Mouse (Mus musculus) CH12F3 (cell line): Measurements from ENCODE around the gene Atf6.

ENCODE experiments used
- in situ Hi-C: fragments of 300-500 bp; cut with MboI; formaldehyde crosslinking; loops from 2 replicates; pipeline ENCODE4 v1.14.3; 2020; ENCODE audit warnings: low sequenced_read_pairs

Gene Atf6

GRCm38 (mm10) chr1:170709481-170709880, 158.1 kb downstream of the Atf6 start:
- in situ Hi-C loops, result no loop called here

GRCm38 (mm10) chr1:170709034-170709433, 158.5 kb downstream of the Atf6 start:
- in situ Hi-C loops, result no loop called here

- in situ Hi-C loops, result no loop called here
Measured at GRCm38 (mm10) chr1:170706046-170706445, 161.5 kb downstream of the Atf6 start.

GRCm38 (mm10) chr1:170704911-170705594, 162.5 kb downstream of the Atf6 start:
- in situ Hi-C loops, result no loop called here

GRCm38 (mm10) chr1:170704103-170704502, 163.5 kb downstream of the Atf6 start:
- in situ Hi-C loops, result no loop called here

GRCm38 (mm10) chr1:170702958-170703357, 164.6 kb downstream of the Atf6 start:
- in situ Hi-C loops, result no loop called here

GRCm38 (mm10) chr1:170702263-170702662, 165.3 kb downstream of the Atf6 start:
- in situ Hi-C loops, result no loop called here

GRCm38 (mm10) chr1:170701582-170701981, 166.0 kb downstream of the Atf6 start:
- in situ Hi-C loops, result no loop called here

GRCm38 (mm10) chr1:170701178-170701577, 166.4 kb downstream of the Atf6 start:
- in situ Hi-C loops, result no loop called here

GRCm38 (mm10) chr1:170700496-170701027, 167.0 kb downstream of the Atf6 start:
- in situ Hi-C loops, result no loop called here

- in situ Hi-C loops, result no loop called here
Measured at GRCm38 (mm10) chr1:170699553-170699952, 168.0 kb downstream of the Atf6 start.

- in situ Hi-C loops, result no loop called here
Measured at GRCm38 (mm10) chr1:170698771-170699170, 168.8 kb downstream of the Atf6 start.

- in situ Hi-C loops, result no loop called here
Measured at GRCm38 (mm10) chr1:170697771-170698356, 169.7 kb downstream of the Atf6 start.

GRCm38 (mm10) chr1:170696996-170697395, 170.6 kb downstream of the Atf6 start:
- in situ Hi-C loops, result no loop called here

GRCm38 (mm10) chr1:170695326-170695725, 172.2 kb downstream of the Atf6 start:
- in situ Hi-C loops, result no loop called here

GRCm38 (mm10) chr1:170694821-170695291, 172.7 kb downstream of the Atf6 start:
- in situ Hi-C loops, result no loop called here

GRCm38 (mm10) chr1:170691301-170691700, 176.3 kb downstream of the Atf6 start:
- in situ Hi-C loops, result no loop called here

- in situ Hi-C loops, result no loop called here
Measured at GRCm38 (mm10) chr1:170689773-170690172, 177.8 kb downstream of the Atf6 start.

GRCm38 (mm10) chr1:170683863-170684262, 183.7 kb downstream of the Atf6 start:
- in situ Hi-C loops, result no loop called here

GRCm38 (mm10) chr1:170679624-170680023, 187.9 kb downstream of the Atf6 start:
- in situ Hi-C loops, result no loop called here

GRCm38 (mm10) chr1:170678861-170679260, 188.7 kb downstream of the Atf6 start:
- in situ Hi-C loops, result no loop called here

GRCm38 (mm10) chr1:170677681-170678080, 189.9 kb downstream of the Atf6 start:
- in situ Hi-C loops, result no loop called here
